Mouse (Mus musculus) lung, postnatal 0 days (tissue): ENCODE measurements around the gene Tsen15.

Experiments used
- CTCF ChIP-seq: IDR thresholded peaks from 2 replicates; pipeline ENCODE4 v1.5.1; 2016; ENCODE audit warnings: antibody characterized with exemption, mild to moderate bottlenecking
- EP300 ChIP-seq: IDR thresholded peaks from 2 replicates; pipeline ENCODE4 v1.6.1; 2016; ENCODE audit warnings: antibody characterized with exemption, mild to moderate bottlenecking, control low read depth

DNA sequence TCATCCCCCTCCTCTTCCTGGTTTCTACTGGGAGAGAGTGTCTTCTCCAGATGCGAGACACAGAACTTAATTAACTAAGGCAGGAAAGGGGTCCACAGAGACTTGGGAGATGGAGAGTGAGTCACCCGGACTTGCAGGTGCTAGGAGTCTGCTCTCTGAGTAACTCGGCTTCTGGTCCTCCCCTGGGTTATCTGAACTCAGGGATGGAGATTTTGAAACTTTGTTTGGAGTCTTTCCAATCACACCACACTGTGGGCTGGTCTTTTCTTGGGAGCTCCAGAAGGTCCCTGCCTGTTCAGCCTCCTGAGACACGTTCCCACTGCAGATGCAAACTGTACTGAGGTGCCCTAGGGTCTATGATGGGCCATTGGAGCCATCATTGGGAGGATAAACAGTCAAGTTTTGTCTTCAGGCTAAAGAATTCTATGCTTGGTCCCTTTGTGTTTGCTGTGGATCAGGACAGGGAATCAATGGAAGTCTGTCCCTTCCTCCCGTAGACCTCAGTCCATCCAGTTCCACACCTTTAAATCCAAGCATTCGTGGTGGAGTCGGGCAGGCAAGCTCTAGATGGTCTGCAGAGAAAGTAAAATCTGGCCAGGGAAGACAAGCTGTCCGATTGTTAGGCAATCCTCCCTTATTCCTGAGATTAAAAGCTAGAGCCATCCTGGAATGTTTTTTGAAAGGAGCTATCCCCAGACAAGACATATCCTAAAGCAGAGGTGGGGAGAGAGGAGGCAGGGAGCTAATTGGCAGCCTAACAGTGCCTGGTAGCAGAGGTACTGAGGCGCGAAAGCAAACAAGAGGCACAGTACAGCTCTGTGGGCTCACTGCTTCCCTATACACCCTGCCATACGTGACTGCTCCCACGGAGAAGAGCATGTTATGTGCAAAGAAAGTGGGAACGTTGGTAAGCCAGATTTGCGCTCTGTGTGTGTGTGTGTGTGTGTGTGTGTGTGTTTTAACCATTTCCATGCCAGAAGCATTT lies 14.4 kb upstream of the Tsen15 start:
- TF ChIP-seq CTCF (no peak), EP300 (no peak)
